Mouse (Mus musculus): Measurements from ENCODE around the gene Olfr1417. TPM values are rescaled to one million over a fixed set of nuclear protein-coding genes. Genes with fewer than 3 reads are reported as not detected.
"Not testable (repeated sequence)": the region's sequence is repeated elsewhere in the genome, so short reads cannot be mapped to it uniquely, and the experiment has no call there.

Olfr1417 gene
- total RNA-seq (2014; rRNA removed) (not detected in 2 replicates), polyA plus RNA-seq (2015; fragmentation: Nextera tagmentation; extraction: Ambion mirVana) (0.19 and 0.20 TPM in 2 replicates)

DNA sequence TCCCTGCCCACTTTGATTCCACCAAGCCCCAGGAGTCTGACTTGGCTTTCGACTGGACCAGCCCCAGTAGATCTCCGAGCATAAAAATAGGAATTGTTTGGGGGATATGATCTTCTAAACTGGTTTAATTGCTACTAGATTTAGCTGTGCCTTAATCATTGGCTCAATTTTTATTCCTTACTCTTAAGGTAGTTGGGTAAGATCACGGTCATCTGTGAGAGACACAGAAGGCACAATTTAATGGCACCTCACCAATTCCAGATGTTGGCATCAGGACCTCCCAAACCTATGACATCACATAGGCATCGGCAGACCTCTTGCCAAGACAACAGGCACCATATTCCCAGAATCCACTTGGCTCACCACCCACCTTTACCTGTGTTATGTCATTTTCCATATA, at the start of gene Olfr1417:
TSS of gene Olfr1417 (minus strand) at position 101 of the 400 bp plus-strand sequence.
- H3K27ac ChIP-seq: no peak within 1 kb of the TSS
- no peaks in the 10 kb centered on the region for H3K4me1 ChIP-seq (ENCODE audit: insufficient read depth, low read length)
- H3K27me3 ChIP-seq (ENCODE audit: insufficient read depth, low read length): no peaks in the 10 kb centered on the region
- no peak within 1 kb of the TSS for H3K4me3 ChIP-seq (ENCODE audit: low read length)
- H3K9ac ChIP-seq (replicated peaks; ENCODE audit: low read length): no peak within 1 kb of the TSS
- no peaks in the 10 kb centered on the region for H3K36me3 ChIP-seq (ENCODE audit: insufficient read depth, low read length)
- no peak within 1 kb of the TSS for H3K4me2 ChIP-seq (ENCODE audit: low read depth, low read length)
- 89% methylated on average over 4 of the region's 4 CpGs for WGBS
- no peak for TF ChIP-seq CTCF (IDR thresholded peaks at IDR 0.05; ENCODE audit: low read depth)
- ATAC-seq: no peak
- no peaks in the 10 kb centered on the region for H3K9me3 ChIP-seq (ENCODE audit: low read length)
- DNase-seq (ENCODE audit: low spot score): no peak

DNA sequence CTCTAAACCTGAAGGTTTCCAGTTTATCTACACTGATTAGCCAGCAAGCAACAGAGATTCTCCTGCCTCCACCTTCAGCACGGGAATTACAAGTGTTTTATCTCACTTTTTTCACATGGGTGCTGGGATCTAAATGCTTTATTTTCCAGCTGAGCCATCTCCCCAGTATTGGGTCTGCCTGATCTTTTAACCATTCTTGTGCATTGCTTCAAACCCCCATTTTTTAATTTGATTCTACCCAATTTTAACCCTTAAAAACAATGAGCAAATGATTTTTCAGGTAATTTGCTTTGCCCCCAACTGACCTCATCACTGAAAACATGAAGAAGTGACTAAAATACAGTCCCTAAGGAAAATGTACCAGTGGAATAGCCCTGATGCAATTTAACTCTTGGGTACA, 47.2 kb upstream of the Olfr1417 start, which contains the start of gene Olfr1420:
TSS of gene Olfr1420 (plus strand) at position 301 of the 400 bp plus-strand sequence.
- H3K27ac ChIP-seq: no peak within 1 kb of the TSS
- H3K9ac ChIP-seq (replicated peaks; ENCODE audit: low read length): no peak within 1 kb of the TSS
- ATAC-seq (no peak), DNase-seq (ENCODE audit: low spot score) (no peak)
- H3K4me1 ChIP-seq (ENCODE audit: insufficient read depth, low read length): no peaks in the 10 kb centered on the region
- 44% methylated on average over 1 of the region's 1 CpGs for WGBS
- TF ChIP-seq CTCF (IDR thresholded peaks at IDR 0.05; ENCODE audit: low read depth): no peak
- no peaks in the 10 kb centered on the region for H3K27me3 ChIP-seq (ENCODE audit: insufficient read depth, low read length)
- no peak within 1 kb of the TSS for H3K4me2 ChIP-seq (ENCODE audit: low read depth, low read length)
- no peaks in the 10 kb centered on the region for H3K36me3 ChIP-seq (ENCODE audit: insufficient read depth, low read length)
- H3K4me3 ChIP-seq (ENCODE audit: low read length): no peak within 1 kb of the TSS
- H3K9me3 ChIP-seq (ENCODE audit: low read length): no peaks in the 10 kb centered on the region

DNA sequence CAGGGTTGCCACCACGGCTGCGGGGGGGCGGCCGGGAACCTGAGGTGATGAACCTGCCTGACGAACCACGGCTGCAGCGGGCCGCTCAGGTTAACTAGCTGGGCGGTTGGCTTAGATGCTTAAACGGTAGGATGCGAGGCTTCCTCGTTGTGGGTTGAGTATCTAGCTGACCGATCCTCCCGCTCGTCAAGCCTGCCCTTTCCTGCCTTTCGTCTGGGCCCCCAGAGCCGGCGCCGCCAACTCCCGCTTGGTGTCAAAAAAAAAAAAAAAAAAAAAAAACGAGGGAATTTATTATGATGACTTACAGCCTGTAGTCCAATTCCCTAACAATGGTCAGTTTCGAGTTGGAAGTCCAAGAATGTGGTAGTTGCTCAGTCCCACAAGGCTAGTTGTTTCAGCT, 39.4 kb upstream of the Olfr1417 start:
- not testable (repeated sequence) for H3K27ac ChIP-seq; H3K27me3 ChIP-seq (ENCODE audit: insufficient read depth, low read length); ATAC-seq; H3K9ac ChIP-seq (replicated peaks; ENCODE audit: low read length); H3K4me1 ChIP-seq (ENCODE audit: insufficient read depth, low read length); DNase-seq (ENCODE audit: low spot score); H3K36me3 ChIP-seq (ENCODE audit: insufficient read depth, low read length); H3K9me3 ChIP-seq (ENCODE audit: low read length); H3K4me3 ChIP-seq (ENCODE audit: low read length); H3K4me2 ChIP-seq (ENCODE audit: low read depth, low read length)
- WGBS: 70% methylated on average over 22 of the region's 22 CpGs

DNA sequence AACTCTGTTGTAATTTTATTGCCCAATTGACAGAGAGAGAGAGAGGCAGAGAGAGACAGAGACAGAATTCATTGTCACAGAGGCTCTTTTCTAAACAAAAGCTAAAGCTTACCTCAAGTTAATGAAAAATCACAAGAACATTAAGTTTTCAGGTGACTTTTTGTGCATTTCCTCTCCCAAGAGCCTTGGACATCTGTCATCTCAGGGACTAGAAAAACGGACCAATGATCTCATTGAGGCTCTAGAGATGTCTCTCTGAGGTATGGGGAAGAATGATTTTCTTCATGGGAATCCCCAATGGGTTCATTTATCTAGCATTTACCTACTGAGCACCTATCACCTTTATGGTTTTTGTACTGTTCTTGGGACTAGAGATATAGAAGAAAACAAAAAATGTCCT, 36.0 kb upstream of the Olfr1417 start, which contains the start of gene Olfr1419:
TSS of gene Olfr1419 (minus strand) at position 101 of the 400 bp plus-strand sequence.
- H3K4me3 ChIP-seq (ENCODE audit: low read length): no peak within 1 kb of the TSS
- H3K27me3 ChIP-seq (ENCODE audit: insufficient read depth, low read length): no peaks in the 10 kb centered on the region
- H3K27ac ChIP-seq: no peak within 1 kb of the TSS
- no peaks in the 10 kb centered on the region for H3K9me3 ChIP-seq (ENCODE audit: low read length)
- no peak for TF ChIP-seq CTCF (IDR thresholded peaks at IDR 0.05; ENCODE audit: low read depth)
- 50% methylated on average over 1 of the region's 1 CpGs for WGBS
- DNase-seq (ENCODE audit: low spot score): no peak
- no peak for ATAC-seq
- no peaks in the 10 kb centered on the region for H3K36me3 ChIP-seq (ENCODE audit: insufficient read depth, low read length)
- no peak within 1 kb of the TSS for H3K4me2 ChIP-seq (ENCODE audit: low read depth, low read length)
- no peaks in the 10 kb centered on the region for H3K4me1 ChIP-seq (ENCODE audit: insufficient read depth, low read length)
- no peak within 1 kb of the TSS for H3K9ac ChIP-seq (replicated peaks; ENCODE audit: low read length)

DNA sequence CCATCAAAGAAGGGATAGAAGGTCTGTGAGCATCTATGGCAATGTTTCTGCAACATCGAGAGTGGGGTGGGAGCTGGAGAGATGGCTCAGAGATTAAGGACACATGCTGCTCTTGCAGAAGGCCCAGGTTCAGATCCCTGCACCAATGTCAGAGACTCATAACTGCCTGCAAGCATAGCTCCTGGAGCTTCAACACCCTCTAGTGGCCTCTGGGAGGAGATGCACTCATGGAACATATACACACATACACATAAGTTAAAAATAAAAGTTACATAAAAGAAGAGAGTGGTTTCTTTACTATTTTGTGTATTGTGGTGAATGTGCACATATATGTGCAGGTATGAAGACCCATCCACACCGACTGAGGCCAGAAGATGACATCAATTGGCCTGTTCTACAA, 28.8 kb upstream of the Olfr1417 start:
- ATAC-seq (no peak), DNase-seq (ENCODE audit: low spot score) (no peak)
- no peaks in the 10 kb centered on the region for H3K4me1 ChIP-seq (ENCODE audit: insufficient read depth, low read length)
- WGBS: 88% methylated on average over 2 of the region's 2 CpGs
- no peaks in the 10 kb centered on the region for H3K36me3 ChIP-seq (ENCODE audit: insufficient read depth, low read length)
- no peak overlapping the region for H3K9ac ChIP-seq (replicated peaks; ENCODE audit: low read length)
- TF ChIP-seq CTCF (IDR thresholded peaks at IDR 0.05; ENCODE audit: low read depth): no peak
- H3K27me3 ChIP-seq (ENCODE audit: insufficient read depth, low read length): no peaks in the 10 kb centered on the region
- H3K9me3 ChIP-seq (ENCODE audit: low read length): no peaks in the 10 kb centered on the region
- H3K4me3 ChIP-seq (ENCODE audit: low read length): no peak overlapping the region
- no peak overlapping the region for H3K4me2 ChIP-seq (ENCODE audit: low read depth, low read length)
- H3K27ac ChIP-seq: no peak overlapping the region

- 92% methylated on average over 1 of the region's 1 CpGs for WGBS
- Histone ChIP-seq H3K9me3 (ENCODE audit: low read length) (no peaks in the 10 kb centered on the region), H3K4me3 (ENCODE audit: low read length) (no peak within 1 kb of the TSS), H3K36me3 (ENCODE audit: insufficient read depth, low read length) (no peaks in the 10 kb centered on the region), H3K27me3 (ENCODE audit: insufficient read depth, low read length) (no peaks in the 10 kb centered on the region), H3K9ac (replicated peaks; ENCODE audit: low read length) (no peak within 1 kb of the TSS), H3K27ac (no peak within 1 kb of the TSS), H3K4me2 (ENCODE audit: low read depth, low read length) (no peak within 1 kb of the TSS), H3K4me1 (ENCODE audit: insufficient read depth, low read length) (no peaks in the 10 kb centered on the region)
- TF ChIP-seq CTCF (IDR thresholded peaks at IDR 0.05; ENCODE audit: low read depth): no peak
- no peak for DNase-seq (ENCODE audit: low spot score)
- no peak for ATAC-seq
Measured at GRCm38 (mm10) chr19:11860966-11861365, 21.9 kb upstream of the Olfr1417 start, which contains the start of gene Olfr1418. TSS of gene Olfr1418 (minus strand) at chr19:11861066.

DNA sequence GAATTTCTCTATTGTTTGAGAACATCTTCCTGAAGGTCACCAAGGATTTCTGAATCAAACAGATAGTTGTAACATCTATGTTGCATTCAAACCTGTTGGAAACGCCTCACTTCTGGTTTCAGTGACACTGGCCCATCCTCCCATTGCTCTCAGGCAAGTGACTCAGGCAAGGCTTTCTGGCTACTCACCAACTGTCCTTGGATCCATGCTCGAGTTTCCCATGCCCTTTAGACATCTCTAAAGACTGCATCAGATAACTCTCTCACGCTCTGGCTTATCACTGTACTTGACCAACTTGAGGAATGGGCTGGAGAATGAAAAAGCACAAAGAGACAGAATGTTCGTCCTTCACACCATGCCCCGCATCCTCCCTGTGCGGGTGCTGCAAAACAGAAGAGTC, 17.5 kb upstream of the Olfr1417 start:
- H3K27me3 ChIP-seq (ENCODE audit: insufficient read depth, low read length): no peaks in the 10 kb centered on the region
- DNase-seq (ENCODE audit: low spot score): no peak
- no peak overlapping the region for H3K4me2 ChIP-seq (ENCODE audit: low read depth, low read length)
- no peaks in the 10 kb centered on the region for H3K36me3 ChIP-seq (ENCODE audit: insufficient read depth, low read length)
- no peak for TF ChIP-seq CTCF (IDR thresholded peaks at IDR 0.05; ENCODE audit: low read depth)
- ATAC-seq: no peak
- H3K4me3 ChIP-seq (ENCODE audit: low read length): no peak overlapping the region
- no peak overlapping the region for H3K27ac ChIP-seq
- H3K4me1 ChIP-seq (ENCODE audit: insufficient read depth, low read length): no peaks in the 10 kb centered on the region
- no peak overlapping the region for H3K9ac ChIP-seq (replicated peaks; ENCODE audit: low read length)
- 77% methylated on average over 6 of the region's 6 CpGs for WGBS
- no peaks in the 10 kb centered on the region for H3K9me3 ChIP-seq (ENCODE audit: low read length)
